In genomic region chr10:127340577-127341359, GRCm38 (mm10) we compare ENCODE assay signal across 8 mouse cellular contexts. TPM values are rescaled to one million over a fixed set of nuclear protein-coding genes. Genes with fewer than 3 reads are reported as not detected.
DNase-seq lines count a peak whose midpoint lies in the region; ATAC-seq and TF ChIP-seq lines count a peak whose summit lies in the region.

No protein-coding gene starts in this region.

- under 1% methylated on average over 27 of the region's 27 CpGs for WGBS in kidney, embryonic 16.5 days
- WGBS in hindbrain, embryonic 11.5 days = under 1% methylated on average over 25 of the region's 27 CpGs
- WGBS in midbrain, embryonic 13.5 days = under 1% methylated on average over 27 of the region's 27 CpGs

- H3K9me3 ChIP-seq in kidney, embryonic 16.5 days (ENCODE audit: low read length) = no peaks in the 10 kb centered on the region
- H3K9me3 ChIP-seq in hindbrain, embryonic 11.5 days (ENCODE audit: control insufficient read depth, low read length) = no peaks in the 10 kb centered on the region
- no peaks in the 10 kb centered on the region for H3K9me3 ChIP-seq in midbrain, embryonic 13.5 days

- no peak for TF ChIP-seq POLR2A in brain, embryonic 14.5 days (IDR thresholded peaks at IDR 0.05; ENCODE audit: borderline replicate concordance, extremely low read depth, insufficient read depth, insufficient read length, poor library complexity, severe bottlenecking)

- H3K27ac ChIP-seq in kidney, embryonic 16.5 days (ENCODE audit: low read length) = peak overlapping the region; percentile 77
- no peak overlapping the region for H3K27ac ChIP-seq in hindbrain, embryonic 11.5 days (ENCODE audit: low read depth, low read length)
- no peak overlapping the region for H3K27ac ChIP-seq in midbrain, embryonic 13.5 days

- H3K4me2 ChIP-seq in kidney, embryonic 16.5 days (replicated peaks; ENCODE audit: low read depth, low read length) = peak overlapping the region; percentile 99
- H3K4me2 ChIP-seq in hindbrain, embryonic 11.5 days (replicated peaks; ENCODE audit: low read depth, low read length) = peak overlapping the region; percentile 63
- H3K4me2 ChIP-seq in midbrain, embryonic 13.5 days (replicated peaks) = peak overlapping the region; percentile 66

- H3K4me1 ChIP-seq in kidney, embryonic 16.5 days (ENCODE audit: insufficient read depth, low read length) = peaks cover 26% of the 10 kb centered on the region
- peaks cover 16% of the 10 kb centered on the region for H3K4me1 ChIP-seq in hindbrain, embryonic 11.5 days (replicated peaks; ENCODE audit: control insufficient read depth, insufficient read depth, low read length)
- H3K4me1 ChIP-seq in midbrain, embryonic 13.5 days (replicated peaks) = peaks cover 38% of the 10 kb centered on the region

- peak overlapping the region; percentile 71 for H3K9ac ChIP-seq in kidney, embryonic 16.5 days (replicated peaks; ENCODE audit: low read length)
- H3K9ac ChIP-seq in hindbrain, embryonic 11.5 days (ENCODE audit: low read depth, low read length) = peak overlapping the region; percentile 15; the same call in 1 of the 2 replicates
- H3K9ac ChIP-seq in midbrain, embryonic 13.5 days (replicated peaks) = peak overlapping the region; percentile 48

- peaks cover 11% of the 10 kb centered on the region for H3K36me3 ChIP-seq in kidney, embryonic 16.5 days (ENCODE audit: insufficient read depth, low read length)
- H3K36me3 ChIP-seq in hindbrain, embryonic 11.5 days (ENCODE audit: control insufficient read depth, insufficient read depth, low read length) = no peaks in the 10 kb centered on the region
- no peaks in the 10 kb centered on the region for H3K36me3 ChIP-seq in midbrain, embryonic 13.5 days

- DNase-seq in kidney, adult 9 months = no peak
- peak; percentile 56 for DNase-seq in brain, embryonic 14.5 days (ENCODE audit: low read depth)
- DNase-seq in hindbrain, embryonic 11.5 days (ENCODE audit: low spot score) = peak; percentile 42
- DNase-seq in thymus, postnatal 0 days (ENCODE audit: low spot score) = no peak
- DNase-seq in adrenal gland, adult 2 months = no peak

- TF ChIP-seq CTCF in brain, embryonic 14.5 days (IDR thresholded peaks at IDR 0.05; ENCODE audit: borderline replicate concordance, extremely low read depth, insufficient read depth, insufficient read length) = no peak

- no peaks in the 10 kb centered on the region; the same call in 1 of the 2 replicates for H3K27me3 ChIP-seq in kidney, embryonic 16.5 days (ENCODE audit: insufficient read depth, low read length)
- peaks cover 15% of the 10 kb centered on the region for H3K27me3 ChIP-seq in hindbrain, embryonic 11.5 days (ENCODE audit: control insufficient read depth, insufficient read depth, low read length)
- peaks cover 40% of the 10 kb centered on the region for H3K27me3 ChIP-seq in midbrain, embryonic 13.5 days

- ATAC-seq in kidney, embryonic 16.5 days (ENCODE audit: low FRiP score, low TSS enrichment) = no peak
- ATAC-seq in hindbrain, embryonic 11.5 days (ENCODE audit: low FRiP score) = peak; percentile 13; the same call in 1 of the 2 replicates
- ATAC-seq in midbrain, embryonic 13.5 days = 0 out of 2 replicates have a peak, but pooled peaks have one; percentile 15
- no peak for ATAC-seq in erythroid progenitor cell, adult 5-6 weeks (replicated peaks; ENCODE audit: low FRiP score, poor library complexity, severe bottlenecking)

- peak overlapping the region; percentile 62 for H3K4me3 ChIP-seq in kidney, embryonic 16.5 days (ENCODE audit: low read length)
- peak overlapping the region; percentile 33 for H3K4me3 ChIP-seq in hindbrain, embryonic 11.5 days (ENCODE audit: low read depth, low read length)
- peak overlapping the region; percentile 34 for H3K4me3 ChIP-seq in midbrain, embryonic 13.5 days (replicated peaks)

RNA-seq across cellular contexts. Expression of gene Gli1, which starts 1.0 kb away (rescaled TPM):
- polyA plus RNA-seq in kidney, embryonic 16.5 days (2015; fragmentation: Nextera tagmentation; extraction: Ambion mirVana) = 7.5 and 9.5 TPM in 2 replicates
- 7.4 and 11.3 TPM in 2 replicates for polyA plus RNA-seq in brain, embryonic 14.5 days (2012; rRNA removed)
- 3.0 and 3.2 TPM in 2 replicates for polyA plus RNA-seq in hindbrain, embryonic 11.5 days (2014; fragmentation: Nextera tagmentation; extraction: Ambion mirVana)
- polyA plus RNA-seq in midbrain, embryonic 13.5 days (2015; fragmentation: Nextera tagmentation; extraction: Ambion mirVana) = 1.3 and 1.5 TPM in 2 replicates
- polyA plus RNA-seq in thymus, postnatal 0 days (2015; fragmentation: Nextera tagmentation; extraction: Ambion mirVana) = 0.13 and 0.14 TPM in 2 replicates
- total RNA-seq in erythroid progenitor cell, adult 5-6 weeks (2015; ENCODE audit: low replicate concordance) = not detected in 2 replicates
- total RNA-seq in erythroid progenitor cell, adult 5-6 weeks (2017; ENCODE audit: low replicate concordance) = not detected in 2 replicates
- total RNA-seq in adrenal gland, adult 2 months (2021) = 1 to 10 TPM; 2.6 to 5.0 TPM
- polyA plus RNA-seq in adrenal gland, adult 2 months (2012; rRNA removed) = 9.1 and 10.2 TPM in 2 replicates

RNA-seq across cellular contexts. Expression of gene Inhbe, which starts 13.4 kb away (rescaled TPM):
- polyA plus RNA-seq in kidney, embryonic 16.5 days (2015; fragmentation: Nextera tagmentation; extraction: Ambion mirVana) = 0.08 TPM in 1 of 2 replicates, not detected in the other
- not detected in 2 replicates for polyA plus RNA-seq in brain, embryonic 14.5 days (2012; rRNA removed)
- 0.05 TPM in 1 of 2 replicates, not detected in the other for polyA plus RNA-seq in hindbrain, embryonic 11.5 days (2014; fragmentation: Nextera tagmentation; extraction: Ambion mirVana)
- polyA plus RNA-seq in midbrain, embryonic 13.5 days (2015; fragmentation: Nextera tagmentation; extraction: Ambion mirVana) = 0.04 TPM in 1 of 2 replicates, not detected in the other
- not detected in 2 replicates for polyA plus RNA-seq in thymus, postnatal 0 days (2015; fragmentation: Nextera tagmentation; extraction: Ambion mirVana)
- not detected in 2 replicates for total RNA-seq in erythroid progenitor cell, adult 5-6 weeks (2015; ENCODE audit: low replicate concordance)
- not detected in 2 replicates for total RNA-seq in erythroid progenitor cell, adult 5-6 weeks (2017; ENCODE audit: low replicate concordance)
- total RNA-seq in adrenal gland, adult 2 months (2021) = not detected
- 0.01 and 0.02 TPM in 2 replicates for polyA plus RNA-seq in adrenal gland, adult 2 months (2012; rRNA removed)

RNA-seq across cellular contexts. Expression of gene Arhgap9, which starts 19.0 kb away (rescaled TPM):
- polyA plus RNA-seq in kidney, embryonic 16.5 days (2015; fragmentation: Nextera tagmentation; extraction: Ambion mirVana) = 2.5 and 2.6 TPM in 2 replicates
- 0.49 and 0.71 TPM in 2 replicates for polyA plus RNA-seq in brain, embryonic 14.5 days (2012; rRNA removed)
- 1.1 and 2.2 TPM in 2 replicates for polyA plus RNA-seq in hindbrain, embryonic 11.5 days (2014; fragmentation: Nextera tagmentation; extraction: Ambion mirVana)
- 0.77 and 1.4 TPM in 2 replicates for polyA plus RNA-seq in midbrain, embryonic 13.5 days (2015; fragmentation: Nextera tagmentation; extraction: Ambion mirVana)
- 107 and 127 TPM in 2 replicates for polyA plus RNA-seq in thymus, postnatal 0 days (2015; fragmentation: Nextera tagmentation; extraction: Ambion mirVana)
- 18.0 and 18.9 TPM in 2 replicates for total RNA-seq in erythroid progenitor cell, adult 5-6 weeks (2015; ENCODE audit: low replicate concordance)
- total RNA-seq in erythroid progenitor cell, adult 5-6 weeks (2017; ENCODE audit: low replicate concordance) = 6.4 and 15.4 TPM in 2 replicates
- 1 to 10 TPM; 1.9 to 2.7 TPM for total RNA-seq in adrenal gland, adult 2 months (2021)
- 2.7 and 3.7 TPM in 2 replicates for polyA plus RNA-seq in adrenal gland, adult 2 months (2012; rRNA removed)

RNA-seq across cellular contexts. Expression of gene Mars, which starts 29.2 kb away (rescaled TPM):
- polyA plus RNA-seq in kidney, embryonic 16.5 days (2015; fragmentation: Nextera tagmentation; extraction: Ambion mirVana) = 115 and 123 TPM in 2 replicates
- 88.2 and 102 TPM in 2 replicates for polyA plus RNA-seq in brain, embryonic 14.5 days (2012; rRNA removed)
- polyA plus RNA-seq in hindbrain, embryonic 11.5 days (2014; fragmentation: Nextera tagmentation; extraction: Ambion mirVana) = 173 and 179 TPM in 2 replicates
- 122 and 127 TPM in 2 replicates for polyA plus RNA-seq in midbrain, embryonic 13.5 days (2015; fragmentation: Nextera tagmentation; extraction: Ambion mirVana)
- 110 and 122 TPM in 2 replicates for polyA plus RNA-seq in thymus, postnatal 0 days (2015; fragmentation: Nextera tagmentation; extraction: Ambion mirVana)
- 68.5 and 80.9 TPM in 2 replicates for total RNA-seq in erythroid progenitor cell, adult 5-6 weeks (2015; ENCODE audit: low replicate concordance)
- total RNA-seq in erythroid progenitor cell, adult 5-6 weeks (2017; ENCODE audit: low replicate concordance) = 86.0 and 98.9 TPM in 2 replicates
- 100 to 1,000 TPM; 106 to 128 TPM for total RNA-seq in adrenal gland, adult 2 months (2021)
- 90.6 and 111 TPM in 2 replicates for polyA plus RNA-seq in adrenal gland, adult 2 months (2012; rRNA removed)

RNA-seq across cellular contexts. Expression of gene Inhbc, which starts 29.5 kb away (rescaled TPM):
- polyA plus RNA-seq in kidney, embryonic 16.5 days (2015; fragmentation: Nextera tagmentation; extraction: Ambion mirVana) = 0.09 and 0.24 TPM in 2 replicates
- polyA plus RNA-seq in brain, embryonic 14.5 days (2012; rRNA removed) = not detected in 2 replicates
- polyA plus RNA-seq in hindbrain, embryonic 11.5 days (2014; fragmentation: Nextera tagmentation; extraction: Ambion mirVana) = not detected in 2 replicates
- polyA plus RNA-seq in midbrain, embryonic 13.5 days (2015; fragmentation: Nextera tagmentation; extraction: Ambion mirVana) = not detected in 2 replicates
- not detected in 2 replicates for polyA plus RNA-seq in thymus, postnatal 0 days (2015; fragmentation: Nextera tagmentation; extraction: Ambion mirVana)
- not detected in 2 replicates for total RNA-seq in erythroid progenitor cell, adult 5-6 weeks (2015; ENCODE audit: low replicate concordance)
- not detected in 2 replicates for total RNA-seq in erythroid progenitor cell, adult 5-6 weeks (2017; ENCODE audit: low replicate concordance)
- total RNA-seq in adrenal gland, adult 2 months (2021) = under 1 TPM in 1 of 2 experiments, not detected in 1; 0.20 TPM
- 0.08 TPM in 1 of 2 replicates, not detected in the other for polyA plus RNA-seq in adrenal gland, adult 2 months (2012; rRNA removed)

Comparison
In these comparisons a context has a peak if more than half of its experiments do, and no peak if none do; other contexts are left out.
1. ATAC-seq: peak in hindbrain, embryonic 11.5 days (single experiment) and midbrain, embryonic 13.5 days (single experiment); none in kidney, embryonic 16.5 days (single experiment) and erythroid progenitor cell, adult 5-6 weeks (single experiment).
2. H3K9ac ChIP-seq: peak in every context shown above with its lines; median percentile 71 in kidney, embryonic 16.5 days; 48 in midbrain, embryonic 13.5 days; 15 in hindbrain, embryonic 11.5 days.
3. DNase-seq: peak in brain, embryonic 14.5 days (single experiment) and hindbrain, embryonic 11.5 days (single experiment); none in kidney, adult 9 months (single experiment), thymus, postnatal 0 days (single experiment) and adrenal gland, adult 2 months (single experiment).
4. RNA of gene Arhgap9, which starts 19.0 kb away (polyA plus RNA-seq): 107 to 127 TPM in thymus, postnatal 0 days; 2.7 to 3.7 TPM in adrenal gland, adult 2 months, 2.5 to 2.6 TPM in kidney, embryonic 16.5 days, 1.1 to 2.2 TPM in hindbrain, embryonic 11.5 days, 0.77 to 1.4 TPM in midbrain, embryonic 13.5 days and 0.49 to 0.71 TPM in brain, embryonic 14.5 days; every median in the first group is over 10 times any median in the second.
5. Peak in every context shown above with its lines, with median percentiles within 50 percentile points of each other: H3K4me2 ChIP-seq and H3K4me3 ChIP-seq.